Mouse (Mus musculus) regulatory T cell (primary cell): Measurements from ENCODE around the gene Best2.

Experiments used
- in situ Hi-C: fragments of 300-600 bp; cut with MboI, MseI; formaldehyde crosslinking; loops from one replicate; pipeline ENCODE4 v1.15.1; 2025; ENCODE audit warnings: high pct_unique_total_duplicates

Best2 gene

DNA sequence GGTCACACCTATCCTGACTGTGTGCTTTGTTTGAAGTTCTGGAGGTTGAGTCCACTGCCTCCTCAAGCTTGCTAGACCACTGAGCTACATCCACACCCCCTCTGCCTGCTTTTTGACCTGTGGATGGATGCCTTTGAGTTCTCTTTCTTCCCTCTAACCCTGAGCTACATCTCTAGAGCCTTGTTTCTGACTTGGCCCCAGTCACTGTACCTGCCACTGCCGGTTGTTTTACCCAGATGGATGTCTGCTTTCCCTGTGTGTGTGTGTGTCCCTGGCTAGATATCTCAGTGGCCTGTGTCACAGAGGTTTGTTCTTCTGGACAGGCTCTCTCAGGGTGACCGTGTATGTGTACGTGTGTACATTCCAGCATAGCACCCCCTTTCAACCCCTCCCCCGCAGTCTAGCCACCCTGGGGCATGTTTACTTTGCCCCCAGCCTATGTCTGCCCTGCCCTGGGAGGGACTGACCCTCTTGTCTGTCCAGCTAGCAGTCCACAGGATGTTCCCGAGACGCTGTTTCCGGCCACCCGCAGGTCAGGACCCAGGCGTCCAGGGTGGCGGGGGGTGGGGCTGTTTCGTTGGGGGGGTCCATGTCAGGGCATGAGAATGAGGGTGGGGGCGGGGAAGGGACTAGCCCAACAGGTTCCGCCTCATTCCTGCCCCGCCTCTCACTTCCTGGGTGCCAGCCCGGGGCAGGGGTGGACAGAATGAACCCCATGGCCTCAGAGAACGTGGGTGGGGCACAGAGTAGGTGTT is 29.9 kb downstream of the Best2 start:
- in situ Hi-C loops = loop anchor here (10.0 kb wide), 1 partner anchor 1240 kb away; the partner anchor contains the start of gene Adgre5

DNA sequence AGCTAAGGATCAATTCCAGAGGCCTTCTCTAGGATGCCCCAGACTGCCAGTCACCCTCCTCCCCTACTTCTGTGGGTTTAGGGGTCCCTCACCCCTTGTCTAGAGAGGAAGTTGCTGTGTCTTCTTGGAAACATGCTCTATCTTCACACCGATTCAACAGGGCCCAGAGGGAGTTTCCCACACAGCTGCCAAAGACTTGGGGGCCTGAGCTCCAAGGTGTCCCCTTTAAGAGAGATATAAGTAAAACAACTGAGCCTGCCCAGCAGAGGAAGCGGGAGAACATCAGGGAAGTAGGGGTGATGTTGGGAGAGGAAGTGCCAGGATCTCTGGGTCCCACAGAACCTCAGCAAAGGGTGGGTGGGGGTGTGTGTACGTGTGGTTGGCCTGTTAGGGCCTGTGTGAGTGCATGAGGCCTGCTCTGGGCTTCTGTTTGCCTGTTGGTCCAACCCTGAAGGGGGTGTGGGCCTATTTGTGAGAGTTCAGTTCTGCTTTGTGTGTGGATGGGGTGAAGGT is 31.8 kb downstream of the Best2 start:
- in situ Hi-C loops = loop anchor here (10.0 kb wide), 1 partner anchor 1238 kb away; the partner anchor contains the start of gene Adgre5

DNA sequence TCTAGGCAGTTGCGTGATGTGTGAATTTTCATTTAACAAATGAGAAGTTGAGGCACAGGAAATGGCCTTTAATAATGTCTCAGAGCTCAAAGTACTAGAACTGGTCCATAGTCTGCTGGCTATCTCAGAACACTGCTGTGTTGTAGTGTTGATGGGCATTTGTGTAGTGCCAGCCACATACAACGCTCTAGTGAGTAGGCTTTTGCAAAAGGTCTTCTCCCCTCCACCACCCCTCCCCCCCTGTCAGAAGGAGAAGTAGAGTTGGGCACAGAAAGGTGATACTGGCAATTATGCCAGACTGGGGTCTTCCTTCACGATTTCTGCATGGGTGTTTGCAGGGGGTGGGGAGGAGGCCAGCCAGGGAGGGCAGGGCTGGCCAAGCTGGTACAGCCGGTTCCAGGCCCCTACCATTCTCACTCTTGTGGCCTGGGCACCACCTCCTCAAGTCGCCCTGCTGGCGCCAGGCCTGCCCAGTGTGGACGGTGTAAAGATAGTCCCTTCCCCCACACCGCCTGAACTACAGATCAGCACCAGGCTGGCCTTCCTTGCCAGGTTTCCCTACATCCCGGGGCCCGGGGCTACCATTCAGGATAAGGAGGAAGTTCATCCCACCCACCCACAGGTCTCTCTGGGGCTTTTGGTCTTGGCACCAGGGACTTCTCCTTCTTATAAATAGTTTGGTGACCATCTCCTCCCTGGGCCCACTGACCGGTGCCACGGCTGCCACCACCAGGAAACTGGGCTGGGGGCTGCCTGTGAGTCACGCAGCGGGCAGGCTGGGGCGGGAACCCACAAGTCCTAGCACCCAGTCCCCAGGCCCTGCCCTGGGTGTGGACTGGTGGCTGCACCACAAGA is 32.5 kb downstream of the Best2 start:
- in situ Hi-C loops = loop anchor here (10.0 kb wide), 1 partner anchor 1237 kb away; the partner anchor contains the start of gene Adgre5

DNA sequence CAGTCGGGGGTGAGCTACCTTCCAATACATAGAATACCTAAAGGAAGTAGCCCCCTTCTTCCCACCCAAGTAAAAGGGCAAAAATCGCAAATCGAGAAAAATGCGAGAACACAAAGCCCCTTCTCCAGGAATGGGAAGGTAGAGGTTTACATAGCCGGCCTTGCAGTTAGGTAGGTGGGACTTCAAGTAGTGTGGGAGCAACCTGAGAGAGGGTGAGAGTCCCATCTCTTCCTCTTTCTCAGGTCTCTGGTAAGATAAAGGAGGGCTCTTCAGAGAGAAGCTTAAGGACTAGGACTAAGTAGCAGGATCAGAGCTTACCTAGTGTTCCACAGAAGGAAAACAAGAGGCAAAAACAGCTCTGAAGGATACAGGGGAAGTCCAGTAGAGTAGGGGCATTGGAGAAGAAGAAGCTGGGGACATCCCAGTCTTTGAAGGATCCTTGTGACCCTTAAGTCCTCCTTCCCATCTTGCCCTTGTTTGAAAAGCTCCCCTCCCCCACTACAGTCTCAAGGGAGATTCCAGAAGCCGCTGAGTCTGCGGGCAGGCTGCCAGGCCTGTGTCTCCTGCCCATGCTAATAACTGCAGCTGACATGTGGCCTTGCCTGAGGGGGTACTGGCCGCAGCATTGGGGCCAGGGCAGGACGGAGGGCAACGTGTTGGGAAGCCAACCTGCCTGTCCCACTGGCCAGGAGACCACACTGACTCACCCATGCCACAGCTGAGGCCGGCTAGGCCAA is 33.5 kb downstream of the Best2 start:
- in situ Hi-C loops = loop anchor here (10.0 kb wide), 1 partner anchor 1236 kb away; the partner anchor contains the start of gene Adgre5

DNA sequence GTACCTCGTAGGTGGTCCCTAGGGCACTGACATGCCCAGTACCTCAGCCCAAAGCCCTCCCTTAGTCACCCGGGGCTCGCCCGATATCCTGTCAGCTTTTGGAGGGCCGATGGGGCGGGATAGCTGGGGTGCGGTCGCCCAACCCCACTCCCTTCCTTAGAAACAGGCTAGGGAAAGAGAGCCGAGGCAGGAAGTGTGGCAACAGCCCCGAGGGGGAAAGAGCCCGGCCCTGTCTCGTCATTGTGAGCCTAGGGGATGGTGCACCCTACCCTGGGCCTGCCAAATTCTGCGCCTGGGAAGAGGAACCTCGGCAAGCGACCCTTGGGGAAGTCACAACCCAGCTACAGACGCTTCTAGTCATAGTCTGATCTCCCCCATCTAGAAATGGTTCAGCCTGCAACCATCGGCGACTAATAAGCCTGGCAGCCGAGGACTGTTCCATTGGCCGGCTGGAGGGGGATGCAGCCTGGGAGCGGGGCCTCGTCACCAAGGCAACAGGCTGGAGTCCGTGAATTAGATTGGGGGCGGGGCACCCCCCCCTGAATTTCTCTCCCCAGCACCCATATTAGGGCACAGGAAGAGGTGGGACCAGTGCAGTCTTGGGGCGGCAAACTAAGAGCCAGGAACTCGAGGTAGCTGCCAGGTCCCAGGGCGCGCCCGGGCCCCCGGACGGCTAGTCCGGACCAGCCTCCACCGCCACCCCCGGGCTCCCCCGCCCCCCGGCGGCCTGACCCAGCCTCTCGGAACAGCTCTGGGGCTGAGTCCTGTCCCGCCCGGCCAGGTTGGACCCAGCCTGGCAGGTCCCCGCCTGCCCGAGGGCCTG is 34.5 kb downstream of the Best2 start:
- in situ Hi-C loops = loop anchor here (5.0 to 10.0 kb wide), 2 partner anchors 318 to 1235 kb away; partner anchors contain the start of genes Adgre5 and Ier2

DNA sequence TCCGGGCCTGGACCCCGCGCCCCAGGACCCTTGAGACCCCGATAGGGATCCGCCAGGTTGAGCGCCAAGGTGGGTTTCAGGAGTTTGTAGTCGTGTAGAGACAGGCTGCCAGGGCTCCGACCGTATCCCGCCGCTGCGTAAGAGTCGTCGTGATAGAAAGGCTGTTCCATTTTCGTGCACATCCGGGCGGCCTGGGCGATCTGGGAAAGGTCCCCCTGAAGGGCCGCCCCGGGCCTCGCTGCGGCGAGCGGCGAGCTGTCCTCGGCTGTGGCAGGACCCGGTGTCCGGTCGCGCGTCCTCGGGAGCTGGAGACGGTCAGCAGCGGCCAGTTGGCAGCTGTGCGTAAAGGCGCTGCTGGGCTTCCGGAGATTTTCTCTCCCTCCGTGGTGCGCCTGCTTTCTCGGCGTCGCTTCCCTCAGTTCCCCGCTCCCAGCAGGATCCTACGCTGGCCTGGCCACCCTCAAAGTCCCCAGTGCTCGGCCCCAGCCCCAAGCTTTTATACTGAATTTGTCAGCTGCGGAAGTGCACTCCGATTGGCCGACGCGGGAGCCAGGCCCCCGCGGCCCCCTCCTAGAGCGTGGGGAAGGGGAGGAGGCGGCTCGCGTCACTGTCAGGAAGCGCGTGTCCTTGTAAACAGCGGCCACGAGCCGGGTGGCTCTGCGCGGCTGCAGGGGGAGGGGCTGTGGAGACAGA is 35.9 kb downstream of the Best2 start, which contains the start of gene Junb:
Junb (minus strand) TSS at position 471 of the 693 bp plus-strand sequence.
- in situ Hi-C loops = loop anchor here (5.0 kb wide), 1 partner anchor 316 kb away; the partner anchor contains the start of gene Ier2

DNA sequence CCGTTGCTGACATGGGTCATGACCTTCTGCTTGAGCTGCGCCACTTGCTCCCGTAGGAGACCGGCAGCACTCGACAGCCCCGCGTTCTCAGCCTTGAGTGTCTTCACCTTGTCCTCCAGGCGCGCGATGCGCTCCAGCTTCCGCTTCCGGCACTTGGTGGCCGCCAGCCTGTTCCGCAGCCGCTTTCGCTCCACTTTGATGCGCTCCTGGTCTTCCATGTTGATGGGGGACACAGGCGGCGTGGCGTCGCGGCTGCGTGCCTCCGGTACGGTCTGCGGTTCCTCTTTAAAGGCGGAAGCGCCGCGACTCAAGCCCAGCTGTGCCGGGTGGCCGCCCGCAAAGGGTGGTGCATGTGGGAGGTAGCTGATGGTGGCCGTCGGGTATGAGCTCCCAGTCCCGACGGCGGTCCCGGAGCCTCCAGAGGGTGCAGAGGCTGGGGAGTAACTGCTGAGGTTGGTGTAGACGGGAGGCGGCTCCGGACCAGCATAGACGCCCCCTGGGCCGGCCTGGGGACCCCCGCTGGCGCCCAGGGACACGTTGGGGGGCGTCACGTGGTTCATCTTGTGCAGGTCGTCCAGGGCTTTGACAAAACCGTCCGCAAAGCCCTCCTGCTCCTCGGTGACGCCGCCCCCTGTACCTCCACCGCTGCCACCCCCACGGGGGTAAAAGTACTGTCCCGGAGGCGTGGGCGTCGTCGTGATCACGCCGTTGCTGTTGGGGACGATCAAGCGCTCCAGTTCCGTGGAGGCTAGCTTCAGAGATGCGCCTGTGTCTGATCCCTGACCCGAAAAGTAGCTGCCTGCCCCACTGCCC is 36.7 kb downstream of the Best2 start:
- in situ Hi-C loops = loop anchor here (5.0 kb wide), 1 partner anchor 315 kb away; the partner anchor contains the start of gene Ier2

DNA sequence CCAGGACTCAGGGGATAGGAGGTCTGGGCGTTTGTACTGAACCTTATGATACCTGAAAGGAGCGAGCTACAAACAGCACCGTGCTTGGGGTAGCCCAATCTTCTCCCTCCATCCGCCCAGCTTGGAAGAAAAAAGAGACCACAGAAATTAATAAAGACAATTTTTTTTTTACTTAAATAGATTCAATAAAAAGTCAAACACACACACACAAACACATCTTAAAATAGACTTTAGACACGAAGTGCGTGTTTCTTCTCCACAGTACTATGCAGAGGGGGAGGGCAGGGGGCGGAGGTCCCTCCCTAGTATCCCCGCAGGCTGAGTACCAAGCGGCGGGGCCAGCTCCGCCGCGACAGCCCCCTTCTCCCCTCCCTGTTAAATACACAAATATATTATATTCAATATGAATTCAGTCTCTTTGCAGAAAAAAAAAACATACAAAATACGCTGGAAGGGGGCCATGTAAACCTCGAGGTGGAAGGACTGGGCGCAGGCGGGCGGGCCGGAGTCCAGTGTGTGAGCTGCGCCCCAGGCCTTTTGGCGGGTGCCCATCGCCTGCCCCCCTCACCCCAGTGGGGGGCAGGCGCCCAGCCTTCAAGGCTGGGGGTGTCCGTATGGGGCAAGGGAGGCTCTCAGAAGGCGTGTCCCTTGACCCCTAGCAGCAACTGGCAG is 37.4 kb downstream of the Best2 start:
- in situ Hi-C loops = loop anchor here (5.0 kb wide), 1 partner anchor 315 kb away; the partner anchor contains the start of gene Ier2

DNA sequence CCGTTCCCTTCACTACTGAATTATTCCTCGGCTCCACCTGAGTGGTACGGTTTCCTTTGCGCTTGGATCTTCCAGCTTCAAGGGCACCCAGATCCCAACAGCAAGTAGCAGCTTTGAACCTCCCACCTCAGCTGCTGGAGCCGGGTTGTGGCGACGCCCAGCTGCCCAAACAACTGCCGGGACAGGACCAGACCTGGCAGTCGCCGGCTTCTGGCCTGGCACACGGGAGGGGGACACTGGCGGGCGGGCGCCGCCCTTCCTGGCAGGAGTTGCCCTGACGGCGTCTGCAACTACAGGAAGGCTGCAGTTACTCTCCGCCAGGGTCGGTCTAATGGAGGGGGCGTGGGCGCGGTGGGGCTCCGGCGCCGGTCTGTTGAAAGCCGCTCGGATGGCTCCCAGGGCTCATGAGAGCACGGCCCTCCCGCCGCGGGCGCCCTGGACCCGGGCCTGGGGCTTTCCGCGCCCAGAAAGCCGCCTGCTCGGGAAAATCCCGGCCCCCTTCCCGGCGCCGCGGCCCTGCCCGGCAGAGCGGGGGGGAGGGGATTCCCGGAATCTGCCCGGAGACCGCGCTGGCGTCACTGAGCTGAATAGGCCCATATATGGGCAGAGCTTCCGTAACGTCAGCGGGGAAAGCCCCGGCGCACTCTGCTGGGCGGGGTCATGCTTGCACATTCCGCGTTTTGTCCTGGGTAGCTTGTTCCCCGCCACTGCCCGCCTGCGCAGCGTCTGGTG is 38.1 kb downstream of the Best2 start:
- in situ Hi-C loops = loop anchor here (5.0 kb wide), 1 partner anchor 314 kb away; the partner anchor contains the start of gene Ier2

DNA sequence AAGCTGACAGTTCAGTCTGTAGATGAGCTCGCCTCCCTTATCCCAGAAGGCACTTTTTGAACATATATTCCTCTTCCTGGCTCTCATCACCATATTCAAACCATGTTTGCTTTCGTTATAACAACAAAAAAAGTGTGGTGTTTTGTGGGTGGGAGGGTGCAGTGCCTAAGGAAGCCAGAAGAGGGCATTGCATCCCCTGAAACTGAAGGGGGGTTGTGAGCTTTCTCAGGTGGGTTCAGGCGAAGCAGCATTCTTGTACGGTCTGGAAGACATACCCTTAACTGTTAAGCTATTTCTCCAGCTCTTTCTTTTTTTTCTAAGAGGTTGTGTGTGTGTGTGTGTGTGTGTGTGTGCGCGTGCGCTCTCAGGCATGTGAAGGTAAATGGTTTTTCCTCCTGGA is 38.9 kb downstream of the Best2 start:
- in situ Hi-C loops = loop anchor here (5.0 kb wide), 1 partner anchor 313 kb away; the partner anchor contains the start of gene Ier2

DNA sequence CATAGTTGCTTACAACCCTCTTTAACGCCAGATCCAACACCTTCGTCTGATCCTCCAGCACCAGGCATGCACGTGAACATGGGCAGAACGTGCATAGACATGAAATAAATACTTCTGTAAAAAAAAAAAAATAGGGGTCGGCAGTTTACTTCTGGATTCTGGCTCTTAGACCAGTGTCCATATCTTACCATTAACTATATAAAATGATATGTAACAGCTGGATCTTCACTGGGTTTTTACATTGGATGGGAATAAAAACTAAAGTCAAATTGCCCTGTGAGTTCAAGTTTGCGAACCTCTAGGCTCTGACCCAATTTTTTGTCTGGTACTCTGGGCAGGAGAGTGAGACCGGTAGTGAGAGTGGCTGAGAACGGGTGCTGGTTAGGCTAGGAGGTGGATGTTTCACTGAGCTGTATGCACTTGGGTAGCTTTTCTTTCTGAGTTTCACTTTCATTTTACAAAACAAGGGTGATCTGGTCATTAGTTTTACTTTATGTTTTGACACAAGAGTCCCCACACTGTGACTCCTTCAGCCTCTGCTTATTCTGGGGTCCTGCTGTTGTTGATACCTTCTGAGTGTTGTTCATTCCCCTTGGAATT is 39.7 kb downstream of the Best2 start:
- in situ Hi-C loops = loop anchor here (5.0 kb wide), 2 partner anchors 103 to 312 kb away; partner anchors contain the start of gene Ier2

DNA sequence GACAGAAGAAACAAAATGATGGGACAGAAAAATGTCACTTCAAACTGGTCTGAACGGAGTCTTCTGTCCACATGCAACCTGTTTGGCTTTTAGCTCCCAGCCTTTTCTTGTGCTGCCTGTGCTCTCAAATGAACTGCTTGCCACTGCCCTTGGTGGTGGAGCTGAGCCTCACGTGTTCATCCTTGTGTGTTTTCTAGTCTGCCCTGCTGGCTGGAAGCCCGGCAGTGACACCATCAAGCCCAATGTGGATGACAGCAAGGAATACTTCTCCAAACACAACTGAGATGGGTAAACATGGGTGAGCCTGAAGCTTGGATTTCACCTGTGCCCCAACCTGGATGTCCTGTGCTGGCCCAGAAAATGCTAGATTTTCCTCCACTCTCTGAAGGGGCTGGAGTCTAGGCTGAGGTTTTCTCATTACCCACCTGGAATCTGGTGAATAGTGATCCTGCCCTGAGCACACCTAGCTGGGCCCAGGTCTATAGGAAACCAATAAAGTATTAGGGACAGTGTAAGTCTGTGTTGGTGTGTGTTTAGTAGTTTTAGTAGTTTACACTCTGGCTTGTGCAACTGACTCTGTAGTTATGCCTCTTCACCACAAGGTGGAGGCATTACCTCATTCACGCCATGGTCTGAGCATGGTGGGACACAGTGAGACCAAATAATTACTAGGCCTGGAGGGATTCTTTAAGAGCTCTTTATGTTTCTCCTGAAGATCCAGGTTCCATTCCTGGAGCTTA is 40.4 kb downstream of the Best2 start:
- in situ Hi-C loops = loop anchor here (5.0 kb wide), 1 partner anchor 103 kb away; no protein-coding TSS in a partner anchor

DNA sequence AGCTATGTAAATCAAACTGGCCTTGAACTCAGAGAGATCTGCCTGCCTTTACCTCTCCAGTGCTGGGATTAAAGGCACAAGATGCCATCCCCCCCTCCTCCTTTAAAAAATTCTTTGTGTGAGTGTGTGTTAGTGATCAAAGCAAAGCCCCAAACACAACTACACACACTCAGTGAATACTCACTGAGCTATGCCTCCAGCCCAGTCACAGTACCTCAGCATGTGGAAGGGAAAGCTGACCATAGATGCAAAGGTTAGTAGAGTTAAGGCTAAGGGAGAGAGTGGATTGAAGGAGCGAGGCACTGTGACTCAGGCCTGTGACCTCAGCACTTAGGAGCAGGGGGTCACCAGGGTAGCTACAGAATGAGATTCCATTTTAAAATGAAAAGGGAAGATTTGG is 41.3 kb downstream of the Best2 start:
- in situ Hi-C loops = loop anchor here (5.0 kb wide), 1 partner anchor 104 kb away; no protein-coding TSS in a partner anchor

DNA sequence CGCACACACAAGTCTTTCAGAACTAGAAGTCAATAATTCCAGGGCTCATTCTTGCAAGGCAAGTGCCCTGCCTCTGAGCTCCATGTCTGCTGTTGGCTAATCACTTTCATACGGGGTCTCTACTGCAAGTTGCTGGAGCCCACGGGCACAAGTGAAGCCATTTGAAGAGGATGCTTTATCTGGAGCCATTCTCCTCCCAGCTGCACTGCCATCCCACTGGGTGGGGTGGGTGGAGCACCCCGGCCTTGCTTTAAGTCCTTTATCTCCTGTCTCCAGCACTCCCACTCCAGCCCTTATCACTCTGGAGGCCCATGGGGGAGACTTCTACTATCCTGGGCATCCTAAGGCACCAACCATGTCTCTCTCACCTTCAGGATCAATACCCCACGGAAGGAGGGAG is 43.4 kb downstream of the Best2 start:
- in situ Hi-C loops = loop anchor here (5.0 kb wide), 1 partner anchor 106 kb away; no protein-coding TSS in a partner anchor

DNA sequence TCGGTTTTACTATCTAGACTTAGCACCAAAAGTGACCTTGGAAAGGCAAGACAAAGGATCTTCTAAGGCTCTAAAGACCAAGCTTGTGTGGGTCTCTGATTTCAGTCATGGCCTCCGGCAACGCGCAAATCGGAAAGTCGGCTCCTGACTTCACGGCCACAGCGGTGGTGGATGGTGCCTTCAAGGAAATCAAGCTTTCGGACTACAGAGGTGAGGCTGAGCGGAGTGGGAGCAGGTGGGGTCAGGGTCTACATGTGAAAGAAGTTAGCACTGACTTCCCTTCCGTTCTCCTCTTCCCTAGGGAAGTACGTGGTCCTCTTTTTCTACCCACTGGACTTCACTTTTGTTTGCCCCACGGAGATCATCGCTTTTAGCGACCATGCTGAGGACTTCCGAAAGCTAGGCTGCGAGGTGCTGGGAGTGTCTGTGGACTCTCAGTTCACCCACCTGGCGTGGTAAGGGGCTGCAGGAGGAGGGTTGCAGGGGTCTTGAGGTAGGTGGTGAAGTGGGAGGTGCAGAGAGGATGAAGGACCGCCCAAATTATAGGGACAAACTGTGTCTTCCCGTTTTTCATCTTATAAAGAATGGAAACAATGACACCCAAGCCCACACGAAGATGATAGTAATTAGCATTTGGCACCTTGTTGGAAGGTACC is 44.1 kb downstream of the Best2 start:
- in situ Hi-C loops = loop anchor here (5.0 kb wide), 1 partner anchor 107 kb away; no protein-coding TSS in a partner anchor
